Mouse (Mus musculus): ENCODE measurements at regions not wholly inside any gene's neighbourhood (a gene's known extent, or its start where the extent isn't known, plus 50 kb on each side); places are given as distances from the start of the nearest gene placed in this dataset.

GRCm38 (mm10) chr4:29414616-29415015, 601.7 kb downstream of the Epha7 start:
- TF ChIP-seq USF1 (IDR thresholded peaks at IDR 0.05; ENCODE audit: low read depth, low read length) (no peak), EP300 (IDR thresholded peaks at IDR 0.05; ENCODE audit: low read depth in 1 of 2, low read length in 2 of 2) (no peak), NRF1 (IDR thresholded peaks at IDR 0.05; ENCODE audit: insufficient read depth, low read depth, low read length, poor library complexity, severe bottlenecking) (no peak), ZNF384 (IDR thresholded peaks at IDR 0.05; ENCODE audit: low read depth, low read length) (no peak), HCFC1 (IDR thresholded peaks at IDR 0.05; ENCODE audit: low read depth, low read length) (no peak), POLR2A (IDR thresholded peaks at IDR 0.05; ENCODE audit: control insufficient read depth in 1 of 2, insufficient read depth in 1 of 2, low read depth in 1 of 2, low read length in 2 of 2, poor library complexity in 1 of 2) (no peak), CTCF (IDR thresholded peaks at IDR 0.05 in 2 of 3, conservative IDR thresholded peaks at IDR 0.05 in 1 of 3; ENCODE audit: control insufficient read depth in 1 of 3, insufficient read depth in 1 of 3, low read depth in 2 of 3, low read length in 3 of 3, poor library complexity in 1 of 3, severe bottlenecking in 1 of 3) (no peak), ZMIZ1 (IDR thresholded peaks at IDR 0.05; ENCODE audit: low read depth, low read length) (no peak), ETS1 (IDR thresholded peaks at IDR 0.05; ENCODE audit: low read depth, low read length) (no peak), POLR2AphosphoS2 (IDR thresholded peaks at IDR 0.05; ENCODE audit: low read length) (no peak), MYC (IDR thresholded peaks at IDR 0.05; ENCODE audit: low read depth, low read length) (no peak), MAX (IDR thresholded peaks at IDR 0.05; ENCODE audit: low read length) (no peak), GABPA (IDR thresholded peaks at IDR 0.05; ENCODE audit: low read depth, low read length) (no peak)
